Mouse (Mus musculus) hindbrain, postnatal 0 days (tissue): ENCODE measurements around the gene Cnksr3. TPM values are rescaled to one million over a fixed set of nuclear protein-coding genes. Genes with fewer than 3 reads are reported as not detected.

Source experiments
- ATAC-seq: fragments of 200-750 bp; cut with Nextera tagmentation; 2 replicates; pipeline ENCODE4 v1.8.0; 2017; ENCODE audit warnings: mild to moderate bottlenecking, moderate TSS enrichment, moderate library complexity
- DNase-seq: peaks from one replicate; pipeline ENCODE4 v3.0.0-alpha.2; 2015; ENCODE audit warnings: low spot score
- H3K27ac ChIP-seq: fragments of 300-500 bp; sonication (generic); 2 replicates; pipeline ENCODE4 v1.5.1; 2014; ENCODE audit warnings: mild to moderate bottlenecking
- H3K27me3 ChIP-seq: fragments of 300-500 bp; sonication (generic); 2 replicates; pipeline ENCODE4 v1.6.1; 2014; ENCODE audit warnings: low read length, mixed read lengths; ENCODE audit not compliant: insufficient read depth
- H3K36me3 ChIP-seq: fragments of 300-500 bp; sonication (generic); 2 replicates; pipeline ENCODE4 v1.6.1; 2014; ENCODE audit warnings: low read length, mixed read lengths; ENCODE audit not compliant: insufficient read depth
- H3K4me1 ChIP-seq: fragments of 300-500 bp; sonication (generic); 2 replicates; pipeline ENCODE4 v1.6.1; 2014; ENCODE audit warnings: antibody characterized with exemption, low read length, mixed read lengths; ENCODE audit not compliant: insufficient read depth
- H3K4me2 ChIP-seq: fragments of 300-500 bp; sonication (generic); 2 replicates; pipeline ENCODE4 v1.6.1; 2014; ENCODE audit warnings: low read depth, mild to moderate bottlenecking, low read length, moderate library complexity, mixed read lengths
- H3K4me3 ChIP-seq: fragments of 300-500 bp; sonication (generic); 2 replicates; pipeline ENCODE4 v1.5.1; 2014; ENCODE audit warnings: low read length
- H3K9ac ChIP-seq: fragments of 300-500 bp; sonication (generic); replicated peaks from 2 replicates; pipeline ENCODE4 v1.6.1; 2014; ENCODE audit warnings: mild to moderate bottlenecking, low read length, moderate library complexity, mixed read lengths
- H3K9me3 ChIP-seq: fragments of 300-500 bp; sonication (generic); 2 replicates; pipeline ENCODE4 v1.6.1; 2016; ENCODE audit warnings: low read length, mixed read lengths
- CTCF ChIP-seq: IDR thresholded peaks from 2 replicates; pipeline ENCODE4 v1.5.1; 2016; ENCODE audit warnings: antibody characterized with exemption, control low read depth, low read depth
- WGBS: fragments of 180-500 bp; shearing (Covaris S2); extraction: QIAGEN DNeasy Blood & Tissue Kit; methylation state at CpG from one replicate; pipeline ENCODE4 v1.1.7; 2014; 5-methylcytosine and 5-hydroxymethylcytosine counted together
- polyA plus RNA-seq: library from polyadenylated mRNA; unstranded; fragments of >200 nt; fragmentation: Nextera tagmentation; extraction: Ambion mirVana; gene quantifications from 2 replicates; pipeline ENCODE4 v1.2.1, GENCODE M21; 2015
- total RNA-seq: library from RNA; depleted of rRNA; stranded (reverse); fragments of >200 nt; gene quantifications from 2 replicates; pipeline ENCODE4 v1.2.3, GENCODE M21; 2014

The Cnksr3 gene
- total and polyA plus RNA-seq, 2 experiments from 2014 or later, result 3.7 to 9.8 TPM

DNA sequence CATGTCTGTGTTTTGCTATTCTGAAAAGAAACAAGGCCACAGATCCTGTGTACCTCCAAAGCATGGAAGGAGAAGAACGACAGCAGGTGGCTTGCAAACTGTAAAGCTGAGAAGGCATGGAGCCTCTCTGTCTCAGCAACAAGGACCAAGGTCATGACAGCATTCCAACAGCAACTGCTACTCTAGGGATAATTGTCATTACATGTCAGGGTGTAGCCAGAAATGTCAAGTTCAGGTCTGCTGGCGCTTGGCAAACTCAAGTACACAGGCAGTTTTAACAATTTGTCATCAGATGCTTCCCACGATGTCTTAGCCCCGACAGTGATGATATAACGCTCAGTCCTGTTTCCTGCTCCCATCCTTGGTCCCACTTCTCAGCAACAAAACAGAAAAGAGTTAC lies 26.0 kb downstream of the Cnksr3 start:
- Histone ChIP-seq H3K36me3 (no peaks in the 10 kb centered on the region), H3K27me3 (no peaks in the 10 kb centered on the region), H3K4me1 (no peaks in the 10 kb centered on the region), H3K9ac (no peak overlapping the region), H3K4me3 (no peak overlapping the region), H3K27ac (no peak overlapping the region), H3K9me3 (no peaks in the 10 kb centered on the region), H3K4me2 (no peak overlapping the region)
- no peak for DNase-seq
- 95% methylated on average over 5 of the region's 5 CpGs for WGBS
- no peak for TF ChIP-seq CTCF
- no peak for ATAC-seq

DNA sequence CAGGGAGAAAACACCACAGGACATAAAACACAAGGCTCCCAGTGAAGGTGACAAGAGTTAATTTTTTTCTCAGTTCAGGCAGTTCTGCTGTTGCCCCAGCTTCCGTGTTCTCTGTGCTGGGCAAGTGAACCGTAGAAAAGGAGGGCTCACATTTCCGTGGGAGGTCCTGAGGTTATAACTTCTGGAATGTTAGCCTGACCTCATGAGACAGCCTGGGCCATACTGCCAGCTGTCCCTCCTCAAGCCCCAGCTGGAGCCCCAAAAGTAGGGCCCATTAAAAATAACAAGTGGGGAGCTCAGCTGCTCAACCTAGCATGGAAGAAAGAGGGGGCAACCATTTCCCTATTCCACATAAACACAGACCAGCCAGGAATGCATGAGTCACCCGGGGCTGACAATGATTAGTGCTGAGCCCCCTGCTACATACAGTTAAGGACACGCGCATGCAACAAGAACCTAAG lies 28.8 kb downstream of the Cnksr3 start:
- no peak overlapping the region for H3K9ac ChIP-seq
- ATAC-seq, result peak; percentile 48; the same call in 1 of the 2 replicates
- 38% methylated on average over 6 of the region's 6 CpGs for WGBS
- TF ChIP-seq CTCF, result no peak
- H3K4me2 ChIP-seq, result no peak overlapping the region
- no peak for DNase-seq
- H3K4me1 ChIP-seq, result no peaks in the 10 kb centered on the region
- no peaks in the 10 kb centered on the region for H3K27me3 ChIP-seq
- H3K27ac ChIP-seq, result peak overlapping the region; percentile 59
- H3K9me3 ChIP-seq, result no peaks in the 10 kb centered on the region
- H3K4me3 ChIP-seq, result no peak overlapping the region
- H3K36me3 ChIP-seq, result no peaks in the 10 kb centered on the region

GRCm38 (mm10) chr10:7182555-7183170 lies 29.4 kb downstream of the Cnksr3 start:
- Histone ChIP-seq H3K27me3 (no peaks in the 10 kb centered on the region), H3K4me2 (no peak overlapping the region), H3K36me3 (no peaks in the 10 kb centered on the region), H3K27ac (peak overlapping the region; percentile 59), H3K9me3 (no peaks in the 10 kb centered on the region), H3K4me3 (no peak overlapping the region), H3K9ac (no peak overlapping the region), H3K4me1 (no peaks in the 10 kb centered on the region)
- no peak for TF ChIP-seq CTCF
- DNase-seq (no peak), ATAC-seq (0 out of 2 replicates have a peak, but pooled peaks have one; percentile 21)
- 46% methylated on average over 12 of the region's 12 CpGs for WGBS

DNA sequence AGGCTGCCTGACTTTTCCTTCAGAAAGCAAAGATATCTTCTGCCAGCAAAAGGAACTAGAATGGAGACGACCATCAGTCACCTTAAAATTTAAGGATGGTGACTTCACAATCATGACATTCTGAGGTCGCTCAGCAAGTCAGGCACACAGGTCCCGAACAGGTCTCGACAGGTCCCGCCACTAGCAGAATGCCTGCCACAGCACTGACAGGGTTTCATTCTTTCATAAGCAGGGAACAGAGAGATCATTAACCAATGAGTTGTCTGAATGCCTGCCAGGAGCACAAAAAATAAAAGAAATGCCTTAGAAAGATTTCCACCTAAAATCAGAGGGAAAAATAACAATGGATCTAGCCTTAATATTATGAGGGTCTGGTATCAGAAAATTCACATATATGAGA lies 31.7 kb downstream of the Cnksr3 start:
- Histone ChIP-seq H3K27ac (no peak overlapping the region), H3K27me3 (no peaks in the 10 kb centered on the region), H3K36me3 (no peaks in the 10 kb centered on the region), H3K9ac (no peak overlapping the region), H3K4me3 (no peak overlapping the region), H3K9me3 (no peaks in the 10 kb centered on the region), H3K4me1 (no peaks in the 10 kb centered on the region), H3K4me2 (no peak overlapping the region)
- no peak for TF ChIP-seq CTCF
- ATAC-seq (no peak), DNase-seq (no peak)
- WGBS, result 86% methylated on average over 5 of the region's 5 CpGs

DNA sequence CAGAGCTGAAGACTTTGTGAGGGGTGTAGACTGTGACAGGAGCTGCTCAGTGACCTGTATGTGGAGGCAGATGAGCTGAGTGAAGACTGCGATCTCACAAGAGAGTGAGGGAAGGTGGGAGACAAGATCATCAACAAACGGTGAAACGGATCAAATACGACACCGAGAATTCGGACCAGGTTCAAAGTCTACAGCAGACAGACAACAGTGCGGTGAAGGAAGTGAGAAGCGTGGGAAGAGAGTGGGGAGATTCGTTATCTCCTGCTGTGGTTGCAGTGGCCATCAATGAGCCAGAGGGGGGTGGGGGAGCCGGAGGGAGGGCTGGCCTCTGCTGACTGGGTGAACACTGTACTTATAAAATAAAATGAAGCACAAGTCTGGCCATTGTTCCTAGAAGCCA lies 33.5 kb downstream of the Cnksr3 start:
- H3K27ac ChIP-seq, result no peak overlapping the region
- H3K4me2 ChIP-seq, result no peak overlapping the region
- no peaks in the 10 kb centered on the region for H3K27me3 ChIP-seq
- no peaks in the 10 kb centered on the region for H3K9me3 ChIP-seq
- H3K4me3 ChIP-seq, result no peak overlapping the region
- H3K4me1 ChIP-seq, result no peaks in the 10 kb centered on the region
- no peak for TF ChIP-seq CTCF
- DNase-seq (no peak), ATAC-seq (no peak)
- H3K36me3 ChIP-seq, result no peaks in the 10 kb centered on the region
- H3K9ac ChIP-seq, result no peak overlapping the region
- 78% methylated on average over 10 of the region's 10 CpGs for WGBS

- no peak for DNase-seq
- Histone ChIP-seq H3K9ac (no peak overlapping the region), H3K27me3 (no peaks in the 10 kb centered on the region), H3K4me3 (no peak overlapping the region), H3K4me1 (no peaks in the 10 kb centered on the region), H3K27ac (no peak overlapping the region), H3K4me2 (no peak overlapping the region), H3K9me3 (no peaks in the 10 kb centered on the region), H3K36me3 (no peaks in the 10 kb centered on the region)
- no peak for ATAC-seq
- no peak for TF ChIP-seq CTCF
- 87% methylated on average over 8 of the region's 8 CpGs for WGBS
These were observed 35.7 kb downstream of the Cnksr3 start for GRCm38 (mm10) chr10:7176205-7176910.

GRCm38 (mm10) chr10:7174480-7174879 lies 37.6 kb downstream of the Cnksr3 start:
- no peaks in the 10 kb centered on the region for H3K36me3 ChIP-seq
- ATAC-seq, result no peak
- DNase-seq, result no peak
- no peaks in the 10 kb centered on the region for H3K9me3 ChIP-seq
- H3K27me3 ChIP-seq, result no peaks in the 10 kb centered on the region
- no peak overlapping the region for H3K27ac ChIP-seq
- H3K4me1 ChIP-seq, result no peaks in the 10 kb centered on the region
- no peak overlapping the region for H3K4me3 ChIP-seq
- TF ChIP-seq CTCF, result no peak
- H3K9ac ChIP-seq, result no peak overlapping the region
- no peak overlapping the region for H3K4me2 ChIP-seq
- 55% methylated on average over 2 of the region's 2 CpGs for whole genome bisulfite sequencing
